10 mouse cellular contexts compared by ENCODE assay signal in genomic region chr14:103630545-103630944, GRCm38 (mm10). TPM values are rescaled to one million over a fixed set of nuclear protein-coding genes. Genes with fewer than 3 reads are reported as not detected.
DNase-seq lines count a peak whose midpoint lies in the region; ATAC-seq and TF ChIP-seq lines count a peak whose summit lies in the region.
"Had no signal": no experiment of that assay in that cellular context is flagged by ENCODE, and none has a peak within 500 bp of the region (broad histone marks: within the 10 kb centered on the region; RNA-seq: fewer than 3 reads in every experiment).

No protein-coding gene starts in this region.

- no peak for ATAC-seq in erythroblast, adult 5-6 weeks (replicated peaks; ENCODE audit: low FRiP score, poor library complexity, severe bottlenecking)
- ATAC-seq: midbrain, embryonic 16.5 days had no signal

- 82% methylated on average over 8 of the region's 8 CpGs for WGBS in small intestine, adult 2 months

- H3K27ac ChIP-seq in ES-Bruce4 (ENCODE audit: insufficient read depth, low read length) = no peak overlapping the region
- no peak overlapping the region for H3K27ac ChIP-seq in small intestine, adult 2 months (ENCODE audit: insufficient read depth, low read depth, low read length)

- H3K36me3 ChIP-seq in ES-Bruce4 (ENCODE audit: control insufficient read depth, insufficient read depth, low read length, poor library complexity, severe bottlenecking) = no peaks in the 10 kb centered on the region
- H3K36me3 ChIP-seq in small intestine, adult 2 months (ENCODE audit: control insufficient read depth, insufficient read depth, low read length) = no peaks in the 10 kb centered on the region

- intact Hi-C loops in gastrocnemius, postnatal 14 days (cut with DNase I; ENCODE audit: low total_unique reads) = no loop called here

- H3K9ac ChIP-seq in ES-Bruce4 (ENCODE audit: low read depth, poor library complexity, severe bottlenecking) = no peak overlapping the region

- H3K4me1 ChIP-seq in ES-Bruce4 (ENCODE audit: control insufficient read depth, insufficient read depth, low read length) = no peaks in the 10 kb centered on the region
- no peaks in the 10 kb centered on the region for H3K4me1 ChIP-seq in small intestine, adult 2 months (ENCODE audit: control insufficient read depth, insufficient read depth, insufficient read length, low read length)

- TF ChIP-seq POLR2A in ES-Bruce4 (IDR thresholded peaks at IDR 0.05; ENCODE audit: insufficient read depth, low read length) = no peak
- TF ChIP-seq POLR2A in small intestine, adult 2 months (IDR thresholded peaks at IDR 0.05; ENCODE audit: low read depth, low read length) = no peak

- TF ChIP-seq EP300 in ES-Bruce4 (IDR thresholded peaks at IDR 0.05; ENCODE audit: insufficient read depth, low read depth, low read length) = no peak

- peak; percentile 33 for TF ChIP-seq CTCF in ES-Bruce4 (IDR thresholded peaks at IDR 0.05; ENCODE audit: low read depth, low read length)
- peak; percentile 24; the same call in 1 of the 2 replicates for TF ChIP-seq CTCF in small intestine, adult 2 months (IDR thresholded peaks at IDR 0.05; ENCODE audit: extremely low read depth, insufficient read length, insufficient replicate concordance, low read depth, low read length)

- no peak overlapping the region for H3K4me3 ChIP-seq in ES-Bruce4 (ENCODE audit: low read depth, low read length)
- no peak overlapping the region for H3K4me3 ChIP-seq in small intestine, adult 2 months (ENCODE audit: low read depth, low read length)

- no peaks in the 10 kb centered on the region for H3K27me3 ChIP-seq in ES-Bruce4 (ENCODE audit: control insufficient read depth, insufficient read depth, low read length, poor library complexity, severe bottlenecking)
- H3K27me3 ChIP-seq in small intestine, adult 2 months (ENCODE audit: control insufficient read depth, insufficient read depth, low read length) = no peaks in the 10 kb centered on the region

- peaks cover 13% of the 10 kb centered on the region for H3K9me3 ChIP-seq in ES-Bruce4 (replicated peaks; ENCODE audit: control insufficient read depth, insufficient read depth, low read length, poor library complexity, severe bottlenecking)

- DNase-seq in left cerebral cortex, adult 18-20 months (ENCODE audit: low spot score in 2 of 2) = peak; percentile 45 to 69
- no peak for DNase-seq in left cerebral cortex, adult 11 months (ENCODE audit: low spot score)
- DNase-seq in induced T-regulatory cell, adult 2 months (ENCODE audit: low read depth) = peak; percentile 69
- DNase-seq in MN1 (ENCODE audit: low spot score) = no peak
- DNase-seq in gastrocnemius, postnatal 14 days = no peak
- DNase-seq: heart, postnatal 14 days had no signal

RNA-seq across cellular contexts. Expression of gene Slain1, which starts 19.5 kb away (rescaled TPM):
- total RNA-seq in left cerebral cortex, adult 18-20 months (2021) = 10 to 100 TPM; 46.3 to 51.9 TPM
- polyA plus RNA-seq in ES-Bruce4 (2011; ENCODE audit: insufficient read depth, insufficient read length, low read depth, missing spikeins) = 18.9 and 20.6 TPM in 2 replicates
- 3.5 and 5.9 TPM in 2 replicates for polyA plus RNA-seq in small intestine, adult 2 months (2012; rRNA removed)
- total RNA-seq in erythroblast, adult 5-6 weeks (2015; ENCODE audit: low replicate concordance) = 0.42 and 2.5 TPM in 2 replicates
- total RNA-seq in erythroblast, adult 5-6 weeks (2017; ENCODE audit: low replicate concordance) = 1.4 and 7.5 TPM in 2 replicates
- total RNA-seq in gastrocnemius, postnatal 14 days (2021) = under 1 TPM in 1 of 2 experiments, not detected in 1; 0.08 TPM

Comparison
In these comparisons a context has a peak if more than half of its experiments do, and no peak if none do; other contexts are left out.
1. DNase-seq: peak in left cerebral cortex, adult 18-20 months (2 of 2) and induced T-regulatory cell, adult 2 months (single experiment); none in left cerebral cortex, adult 11 months (single experiment), MN1 (single experiment) and gastrocnemius, postnatal 14 days (single experiment).
2. RNA of gene Slain1, which starts 19.5 kb away (total RNA-seq): 46.3 to 51.9 TPM in left cerebral cortex, adult 18-20 months; 0.42 to 7.5 TPM in erythroblast, adult 5-6 weeks and 0.08 TPM in gastrocnemius, postnatal 14 days; every median in the first group is over 4 times any median in the second.